Mouse (Mus musculus): Measurements from ENCODE around the gene Zfp180. TPM values are rescaled to one million over a fixed set of nuclear protein-coding genes. Genes with fewer than 3 reads are reported as not detected.
"Not testable (repeated sequence)": the region's sequence is repeated elsewhere in the genome, so short reads cannot be mapped to it uniquely, and the experiment has no call there.

Gene Zfp180
- 10 to 100 TPM; 23.3 to 32.2 TPM for total RNA-seq (2021)
- long read RNA-seq, experiment 1, transcript Zfp180-201 (5 exons, 3,901 nt) = major isoform, 7 of 13 reads
- long read RNA-seq, experiment 1, partial matches to known transcripts = 1 of 13 reads
- long read RNA-seq, experiment 1, other reads (novel, unspliced or antisense) = 5 of 13 reads
- long read RNA-seq, experiment 2, partial matches to known transcripts = 0 of 8 reads
- long read RNA-seq, experiment 2, other reads (novel, unspliced or antisense) = 7 of 8 reads

DNA sequence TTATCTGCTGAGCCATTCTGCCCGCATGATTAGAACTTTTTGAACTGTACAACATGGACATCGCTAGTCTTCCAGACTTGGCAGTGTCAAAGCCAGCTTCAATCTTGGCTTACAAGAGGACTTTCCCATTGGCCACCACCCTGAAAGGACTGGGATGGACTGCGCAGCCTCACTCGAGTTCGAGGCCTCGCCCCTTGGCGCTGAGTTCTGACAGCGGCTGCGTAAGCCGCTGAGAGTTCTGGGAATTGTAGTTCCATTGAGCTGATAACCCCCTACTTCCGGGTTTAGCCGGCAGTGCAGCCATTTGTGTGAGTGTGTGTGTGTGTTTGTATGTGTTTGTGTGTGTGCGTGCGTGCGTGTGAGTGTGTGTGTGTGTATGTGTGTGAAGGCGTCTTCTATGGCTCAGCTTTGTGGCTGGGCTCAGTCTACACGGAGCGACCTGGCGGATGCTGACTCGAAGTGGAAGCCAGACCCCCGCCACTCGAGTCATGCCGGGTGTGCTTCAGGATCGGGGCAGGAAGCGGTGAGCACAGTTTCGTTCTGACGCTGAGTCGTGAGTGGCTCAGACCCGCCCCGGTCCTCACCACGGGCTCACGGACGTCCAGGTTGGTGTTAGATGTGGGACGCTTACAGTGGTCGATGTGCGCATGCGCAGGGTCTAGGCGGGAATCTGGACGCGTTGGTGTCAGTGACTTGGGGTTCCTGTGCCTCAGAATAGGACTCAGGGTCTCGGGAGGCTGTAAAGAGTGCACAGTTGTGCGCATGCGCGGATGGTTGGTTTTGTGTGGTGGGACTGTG is at the start of gene Zfp180:
Zfp180 (plus strand) TSS at position 291 of the 798 bp plus-strand sequence.
- DNase-seq (ENCODE audit: low spot score in 2 of 2) = peak; percentile 81 to 85

DNA sequence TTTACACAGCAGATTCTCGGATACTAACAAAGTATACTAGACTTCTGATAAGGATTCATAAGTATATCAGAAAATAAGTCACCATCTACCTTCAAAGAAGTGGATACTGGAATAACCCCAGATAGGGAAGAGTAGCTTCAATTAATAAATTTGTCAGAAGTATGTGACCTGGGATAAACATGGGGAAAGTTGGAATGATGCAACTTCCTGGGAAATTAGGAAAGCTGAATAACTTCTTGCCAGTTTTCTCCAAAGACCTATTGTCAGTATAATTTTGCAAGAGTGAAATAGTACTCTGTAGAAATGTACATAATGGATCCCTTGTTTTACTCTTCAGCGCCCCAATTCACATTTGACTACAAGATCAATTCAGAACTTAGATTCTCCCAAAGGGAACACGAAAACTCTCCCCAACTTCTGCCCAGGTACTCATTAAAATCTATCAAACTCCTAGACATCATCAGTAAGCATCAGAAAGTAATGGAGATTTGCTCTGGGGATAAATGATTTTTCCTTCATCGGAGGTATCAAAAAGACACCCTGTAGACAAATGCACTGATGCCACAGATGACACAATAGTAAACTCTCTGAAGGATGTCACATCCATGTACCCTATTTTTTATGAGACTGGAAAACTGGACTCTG is 28.9 kb upstream of the Zfp180 start, which contains the start of gene Vmn1r183:
Vmn1r183 (plus strand) TSS at position 595 of the 645 bp plus-strand sequence.
- DNase-seq (ENCODE audit: low spot score in 2 of 2) = no peak

DNA sequence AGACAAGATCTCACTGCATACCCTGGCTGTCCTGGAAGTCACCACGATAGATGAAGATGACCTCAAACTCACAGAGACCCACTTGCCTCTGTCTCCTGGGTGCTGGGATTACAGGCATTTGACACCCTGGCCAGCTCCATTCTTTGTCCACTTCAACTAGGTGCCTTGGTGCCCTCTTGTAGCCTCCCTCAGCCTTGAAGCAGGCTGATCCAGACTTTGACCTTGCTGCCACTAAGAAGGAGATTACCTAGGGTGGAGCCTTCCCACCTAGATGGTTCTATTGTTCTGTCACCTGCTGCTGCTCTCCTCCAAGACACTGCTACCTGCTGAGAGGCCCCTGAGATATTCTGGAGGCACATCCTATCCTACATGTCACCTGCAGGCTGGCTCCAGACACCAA is 7.3 kb upstream of the Zfp180 start:
- DNase-seq (ENCODE audit: low spot score in 2 of 2) = not testable (repeated sequence)

DNA sequence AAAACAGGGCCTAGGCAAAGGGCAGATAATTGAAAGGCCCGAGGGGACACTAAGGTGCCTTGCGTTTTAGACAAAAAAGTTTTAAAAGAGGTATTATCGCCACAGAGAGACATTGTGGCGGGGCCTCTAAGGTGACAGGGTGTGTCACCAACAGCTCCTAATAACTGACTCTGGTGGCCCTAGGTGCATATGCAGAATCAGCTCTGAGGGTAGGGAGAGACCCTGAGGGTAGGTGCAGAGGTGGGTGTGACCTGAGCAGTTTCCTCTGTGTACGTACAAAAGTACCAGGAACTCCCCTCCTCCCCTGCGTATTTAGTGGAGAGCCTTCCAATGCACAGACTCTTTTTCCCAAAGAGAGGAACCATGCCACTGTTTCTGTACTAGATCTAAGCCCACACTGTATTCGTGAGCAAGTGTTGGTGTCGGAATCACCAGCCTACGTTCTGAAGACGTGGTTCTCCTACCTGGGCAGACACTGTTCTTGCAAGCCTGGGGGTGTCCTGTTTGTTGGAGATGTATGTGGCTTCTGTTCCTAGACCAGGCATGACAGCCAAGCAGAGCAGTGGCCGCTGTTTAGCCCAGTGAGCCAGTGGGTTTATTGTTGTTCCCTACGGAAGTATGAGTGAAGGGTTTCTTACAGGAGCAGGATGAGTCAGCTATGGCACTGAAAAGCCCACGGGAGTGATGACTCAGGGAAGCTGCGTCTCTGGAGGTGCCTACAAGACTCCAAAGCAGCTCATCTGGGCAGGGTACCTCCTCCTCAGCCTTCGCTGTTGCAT is 922 bp downstream of the Zfp180 start:
- no peak for DNase-seq (ENCODE audit: low spot score in 2 of 2)

DNA sequence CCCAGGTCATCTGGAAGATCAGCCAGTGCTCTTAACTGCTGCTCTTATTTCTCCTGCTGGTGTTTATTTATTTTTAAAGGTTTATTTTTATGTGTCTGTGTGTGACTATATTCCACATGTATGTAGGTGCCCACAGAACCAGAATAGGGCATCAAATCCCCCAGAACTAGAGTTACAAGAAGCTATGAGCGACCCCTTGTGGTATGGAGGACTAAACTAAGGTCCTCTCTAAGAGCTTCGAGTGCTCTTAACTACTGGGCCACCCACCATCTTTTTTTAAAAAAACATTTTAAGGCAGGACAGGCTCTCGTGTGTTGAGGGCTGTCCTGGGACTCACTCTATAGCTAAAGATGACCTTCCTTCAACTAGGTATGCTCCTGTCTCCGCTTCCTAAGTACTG is 5.1 kb downstream of the Zfp180 start:
- no peak for DNase-seq (ENCODE audit: low spot score in 2 of 2)

DNA sequence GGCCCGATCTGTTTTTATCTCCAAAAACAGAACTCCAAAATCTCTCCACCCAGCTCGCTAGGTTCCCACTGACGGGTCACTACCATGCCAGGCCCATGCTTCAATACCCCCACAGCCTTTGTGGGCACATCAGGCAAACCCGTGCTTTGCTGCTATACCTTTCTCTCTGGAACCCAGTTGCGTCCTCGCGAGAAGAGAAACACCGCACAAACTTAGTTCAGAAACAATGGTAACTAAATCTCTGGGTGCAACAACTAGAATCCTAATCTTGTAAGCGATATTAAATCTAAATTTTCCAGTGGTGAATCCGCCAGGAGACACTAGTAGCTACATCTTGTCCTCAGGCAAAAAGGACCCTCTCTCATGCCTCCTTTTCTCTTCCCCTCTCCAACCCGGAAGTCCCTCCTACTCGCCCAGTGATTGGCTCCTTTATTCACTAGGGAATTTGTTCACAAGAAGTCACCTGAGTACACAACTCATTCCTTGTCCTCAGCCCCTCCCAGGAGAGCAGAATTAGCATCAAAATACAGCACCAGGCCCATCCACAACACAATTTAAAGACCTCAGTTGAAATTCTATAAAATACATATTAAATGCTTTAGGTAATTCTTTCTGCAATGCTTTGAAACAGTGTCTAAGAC is 5.9 kb downstream of the Zfp180 start:
- no peak for DNase-seq (ENCODE audit: low spot score in 2 of 2)

- DNase-seq (ENCODE audit: low spot score in 2 of 2) = no peak
These were observed 22.7 kb downstream of the Zfp180 start for GRCm38 (mm10) chr7:24104403-24104802.

DNA sequence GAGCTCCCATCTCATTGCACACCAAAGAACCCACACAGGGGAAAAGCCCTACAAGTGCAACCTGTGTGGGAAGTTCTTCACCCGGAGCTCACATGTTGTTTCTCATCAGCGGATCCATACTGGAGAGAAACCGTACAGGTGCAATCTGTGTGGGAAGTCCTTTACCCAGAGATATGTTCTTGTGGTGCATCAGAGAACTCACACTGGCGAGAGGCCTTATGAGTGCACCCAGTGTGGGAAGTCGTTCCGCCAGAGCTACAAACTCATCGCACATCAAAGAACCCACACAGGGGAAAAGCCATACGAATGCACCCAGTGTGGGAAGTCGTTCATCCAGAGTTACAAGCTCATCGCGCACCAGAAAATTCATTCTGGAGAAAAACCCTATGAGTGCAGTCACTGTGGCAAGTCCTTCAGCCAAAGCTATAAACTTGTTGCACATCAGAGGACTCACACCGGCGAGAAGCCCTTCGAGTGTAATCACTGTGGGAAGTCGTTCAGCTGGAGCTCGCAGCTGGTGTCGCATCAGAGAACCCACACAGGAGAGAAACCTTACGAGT is 23.5 kb downstream of the Zfp180 start:
- no peak for DNase-seq (ENCODE audit: low spot score in 2 of 2)

GRCm38 (mm10) chr7:24110839-24111238 is 29.1 kb downstream of the Zfp180 start:
- DNase-seq (ENCODE audit: low spot score in 2 of 2) = no peak

DNA sequence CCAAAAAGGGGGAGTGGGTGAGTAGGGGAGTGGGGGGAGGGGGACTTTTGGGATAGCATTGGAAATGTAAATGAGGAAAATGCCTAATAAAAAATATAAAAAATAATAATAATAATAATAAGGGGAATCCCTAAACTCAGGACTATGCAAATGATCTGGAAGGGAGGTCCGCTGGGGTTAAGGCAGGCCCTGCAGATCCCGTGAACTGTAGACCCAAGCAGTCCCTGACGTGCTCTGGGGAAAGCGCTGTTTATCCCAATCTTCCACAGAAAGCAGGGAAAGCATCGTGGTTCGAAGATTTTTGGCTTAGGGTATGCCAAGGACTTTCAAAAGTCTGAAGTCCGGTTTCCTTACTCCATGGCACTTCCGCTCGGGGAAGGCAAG is 30.0 kb downstream of the Zfp180 start:
- peak; percentile 23 to 42 for DNase-seq (ENCODE audit: low spot score in 2 of 2)

DNA sequence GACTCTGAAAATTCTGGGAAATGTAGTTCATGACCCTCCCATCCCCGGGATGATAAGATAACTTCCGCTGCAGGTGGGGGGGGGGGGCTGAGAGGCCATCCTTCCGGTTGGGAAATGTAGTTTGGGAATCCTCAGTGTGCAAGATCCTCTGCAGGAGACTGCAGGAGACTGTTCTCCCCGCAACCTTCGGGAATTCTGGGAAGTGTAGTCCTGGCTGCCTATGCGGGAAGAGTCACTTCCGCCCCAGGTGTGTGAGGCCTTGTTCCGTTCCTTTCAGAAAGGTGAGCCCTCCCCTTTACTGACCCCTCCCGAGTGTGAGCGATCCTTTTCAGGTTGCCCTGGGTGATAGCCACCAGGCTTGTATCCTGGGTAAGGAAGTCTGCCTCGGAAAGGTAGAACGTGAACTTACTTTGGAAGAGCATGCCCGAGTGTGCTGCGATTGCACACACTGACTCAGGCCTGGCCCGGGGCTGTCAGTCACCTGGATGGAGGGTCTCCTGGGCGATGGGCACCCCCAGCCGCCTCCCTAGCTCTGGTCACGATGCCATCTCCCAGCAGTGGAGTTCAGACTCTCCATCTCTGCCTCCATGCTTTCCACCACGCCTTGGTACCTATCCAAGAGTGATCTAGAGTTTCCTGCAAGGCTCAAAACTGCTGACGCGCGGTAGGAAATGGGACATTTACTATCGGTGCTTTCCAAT is 30.6 kb downstream of the Zfp180 start, which contains the start of gene Zfp112:
Zfp112 (plus strand) TSS at position 159 of the 701 bp plus-strand sequence.
- peak; percentile 58 to 60 for DNase-seq (ENCODE audit: low spot score in 2 of 2)

DNA sequence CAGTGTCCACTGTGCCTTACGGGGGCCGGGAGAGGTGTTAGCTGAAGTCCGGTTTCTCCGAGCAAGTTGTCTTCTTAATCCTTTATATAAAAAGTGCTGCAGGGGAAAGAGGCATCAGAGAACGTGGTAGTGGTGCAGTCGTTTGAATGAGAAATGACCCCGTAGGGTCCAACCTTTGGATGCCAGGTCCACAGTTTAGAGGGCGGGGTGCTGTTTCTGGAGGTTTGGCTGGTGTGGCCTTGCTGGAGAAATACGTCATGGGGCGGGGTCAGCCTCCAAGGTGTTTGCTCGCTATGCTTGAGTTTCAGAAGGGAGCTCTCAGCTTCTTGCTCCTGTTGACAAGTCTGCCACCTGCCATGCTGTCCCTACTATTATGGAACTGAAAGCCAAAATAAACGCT is 31.3 kb downstream of the Zfp180 start:
- peak; percentile 57 for DNase-seq (ENCODE audit: low spot score in 2 of 2)

- DNase-seq (ENCODE audit: low spot score in 2 of 2) = no peak
These were observed 34.9 kb downstream of the Zfp180 start for GRCm38 (mm10) chr7:24116655-24117054.

DNA sequence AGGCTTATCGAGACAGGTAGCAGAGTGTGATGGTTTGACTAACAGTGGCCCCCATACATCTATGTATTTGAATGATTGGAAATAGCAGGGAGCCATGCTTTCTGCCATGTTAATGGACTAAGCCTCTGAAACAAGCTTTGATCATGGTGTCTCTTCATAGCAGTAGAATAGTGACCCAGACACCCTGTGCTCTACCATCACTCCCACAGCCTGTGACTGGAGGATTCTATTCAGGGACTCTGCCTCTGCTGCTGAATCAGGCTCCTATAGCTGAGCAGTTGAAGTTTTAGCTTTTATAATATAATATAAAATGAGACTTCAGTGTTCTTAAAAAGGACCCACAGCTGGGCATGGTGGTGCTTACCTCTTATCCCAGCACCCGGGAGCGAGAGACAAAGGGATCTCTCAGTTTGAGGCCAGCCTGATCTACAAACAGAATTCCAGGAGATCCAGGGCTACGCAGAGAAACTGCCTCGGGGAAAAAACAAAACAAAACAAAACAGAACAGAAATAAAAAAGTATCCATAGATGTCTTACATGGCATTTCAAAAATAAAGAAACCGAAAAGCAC is 51.8 kb downstream of the Zfp180 start:
- DNase-seq (ENCODE audit: low spot score in 2 of 2) = no peak

DNA sequence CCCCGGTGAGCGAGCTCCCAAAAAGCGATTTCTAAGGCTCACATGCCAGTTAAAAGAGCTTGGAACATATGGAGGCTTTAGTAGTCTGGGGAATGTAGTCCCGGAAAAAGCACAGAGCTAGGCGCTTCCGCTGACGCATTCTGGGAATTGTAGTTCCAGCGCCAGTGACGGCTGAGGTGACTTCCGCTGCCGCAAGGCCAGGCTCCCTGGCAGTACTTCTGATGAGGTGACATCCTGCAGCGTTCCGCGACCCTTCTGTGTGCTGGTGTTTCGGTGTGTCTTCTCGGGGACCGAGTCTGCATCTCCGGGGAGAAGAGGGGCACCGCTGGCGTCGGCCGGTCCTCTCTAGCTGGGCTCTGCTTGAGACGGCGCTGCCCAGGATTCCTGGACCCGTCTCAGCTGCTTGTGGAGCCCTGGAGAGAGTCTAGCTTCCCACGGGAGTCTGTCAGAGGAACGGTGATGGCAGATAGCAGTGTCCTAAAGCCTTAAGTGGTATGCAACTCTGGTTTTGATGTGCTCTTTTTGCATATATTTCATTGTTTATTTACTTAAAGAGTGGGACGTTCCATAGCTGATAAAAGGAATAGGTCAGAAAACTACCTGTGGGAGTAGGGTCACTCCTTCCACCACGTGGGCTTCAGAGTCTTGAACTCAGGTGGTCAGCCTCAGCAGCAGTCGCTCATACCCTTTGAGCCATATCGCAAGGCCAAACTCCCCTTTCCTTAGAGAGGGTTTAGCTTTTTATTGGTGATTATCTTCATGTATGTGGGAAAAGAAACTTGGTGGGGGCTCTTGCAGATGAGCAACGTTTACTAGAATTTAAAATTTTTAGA is 52.5 kb downstream of the Zfp180 start, which contains the start of gene Zfp235:
Zfp235 (plus strand) TSS at position 174 of the 833 bp plus-strand sequence.
- peak; percentile 74 to 81 for DNase-seq (ENCODE audit: low spot score in 2 of 2)

DNA sequence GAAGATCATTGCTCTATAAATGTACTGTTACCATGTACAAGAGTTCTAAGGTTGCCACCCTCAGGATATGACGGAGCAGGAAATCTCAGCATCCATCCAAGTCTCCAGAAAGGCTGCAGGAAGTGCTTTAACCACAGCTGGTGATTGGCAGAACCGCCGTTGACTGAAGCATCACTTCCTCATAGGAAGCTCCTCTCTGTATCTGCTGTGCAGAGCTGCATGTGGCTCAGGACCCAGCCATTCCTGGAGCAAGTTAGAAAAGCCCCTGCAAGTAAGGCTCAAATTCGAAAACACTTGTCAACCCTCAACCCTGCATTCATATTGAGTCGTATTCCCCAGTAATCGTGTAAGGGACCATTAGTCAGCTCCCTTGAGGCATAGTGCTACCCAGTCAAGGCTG is 60.8 kb downstream of the Zfp180 start:
- DNase-seq (ENCODE audit: low spot score in 2 of 2) = no peak

GRCm38 (mm10) chr7:24153272-24153671 is 71.5 kb downstream of the Zfp180 start:
- no peak for DNase-seq (ENCODE audit: low spot score in 2 of 2)
